In genomic region chr19:22189716-22190115, GRCm38 (mm10) we compare ENCODE assay signal across 14 mouse cellular contexts. TPM values are rescaled to one million over a fixed set of nuclear protein-coding genes. Genes with fewer than 3 reads are reported as not detected.
DNase-seq lines count a peak whose midpoint lies in the region; ATAC-seq and TF ChIP-seq lines count a peak whose summit lies in the region.
"Had no signal": no experiment of that assay in that cellular context is flagged by ENCODE, and none has a peak within 500 bp of the region (broad histone marks: within the 10 kb centered on the region; RNA-seq: fewer than 3 reads in every experiment).

No protein-coding gene starts in this region.

- ATAC-seq in frontal cortex, adult (ENCODE audit: low TSS enrichment), result peak; percentile 97
- ATAC-seq in hindbrain, postnatal 0 days, result no peak
- ATAC-seq in midbrain, embryonic 15.5 days (replicated peaks), result peak; percentile 97
- ATAC-seq in monocyte, adult 5-6 weeks (replicated peaks; ENCODE audit: insufficient number of reproducible peaks, low FRiP score, low TSS enrichment, poor library complexity, severe bottlenecking), result no peak

- no peaks in the 10 kb centered on the region for H3K4me1 ChIP-seq in hindbrain, postnatal 0 days (ENCODE audit: insufficient read depth, low read length)
- peaks cover 11% of the 10 kb centered on the region for H3K4me1 ChIP-seq in midbrain, embryonic 15.5 days
- H3K4me1 ChIP-seq: limb, embryonic 10.5 days had no signal

- no peak overlapping the region for H3K4me2 ChIP-seq in hindbrain, postnatal 0 days (ENCODE audit: low read depth, low read length)
- no peak overlapping the region for H3K4me2 ChIP-seq in midbrain, embryonic 15.5 days

- H3K9me3 ChIP-seq in hindbrain, postnatal 0 days (ENCODE audit: low read length), result no peaks in the 10 kb centered on the region
- H3K9me3 ChIP-seq in midbrain, embryonic 15.5 days, result no peaks in the 10 kb centered on the region
- H3K9me3 ChIP-seq: limb, embryonic 10.5 days had no signal

- H3K27ac ChIP-seq in hindbrain, postnatal 0 days, result no peak overlapping the region
- H3K27ac ChIP-seq in midbrain, embryonic 15.5 days, result peak overlapping the region; percentile 55; the same call in 1 of the 2 replicates
- no peak overlapping the region for H3K27ac ChIP-seq in gastrocnemius, adult 2 months
- H3K27ac ChIP-seq: limb, embryonic 10.5 days had no signal

- no peak for DNase-seq in frontal cortex, postnatal 25 days (ENCODE audit: low spot score in 2 of 2)
- peak; percentile 90 for DNase-seq in brain, embryonic 14.5 days (ENCODE audit: low read depth)
- peak; percentile 67 for DNase-seq in hindbrain, postnatal 0 days (ENCODE audit: low spot score)
- DNase-seq in cerebellum, postnatal 25 days, result no peak
- no peak for DNase-seq in gastrocnemius, adult 2 months
- DNase-seq: gastrocnemius, postnatal 10 days; kidney, adult 8-10 months; thymus, postnatal 14 days had no signal

- no peak overlapping the region for H3K4me3 ChIP-seq in hindbrain, postnatal 0 days (ENCODE audit: low read length)
- no peak overlapping the region for H3K4me3 ChIP-seq in midbrain, embryonic 15.5 days
- H3K4me3 ChIP-seq in gastrocnemius, adult 2 months, result no peak overlapping the region
- H3K4me3 ChIP-seq: limb, embryonic 10.5 days had no signal

- no peak overlapping the region for H3K9ac ChIP-seq in hindbrain, postnatal 0 days (replicated peaks; ENCODE audit: low read length)
- no peak overlapping the region for H3K9ac ChIP-seq in midbrain, embryonic 15.5 days

- intact Hi-C loops in gastrocnemius, adult 2 months (cut with DNase I), result no loop called here

- H3K36me3 ChIP-seq in hindbrain, postnatal 0 days (ENCODE audit: insufficient read depth, low read length), result no peaks in the 10 kb centered on the region
- no peaks in the 10 kb centered on the region for H3K36me3 ChIP-seq in midbrain, embryonic 15.5 days (replicated peaks)
- H3K36me3 ChIP-seq: limb, embryonic 10.5 days had no signal

- no peak for TF ChIP-seq POLR2A in brain, embryonic 14.5 days (IDR thresholded peaks at IDR 0.05; ENCODE audit: borderline replicate concordance, extremely low read depth, insufficient read depth, insufficient read length, poor library complexity, severe bottlenecking)

- no peaks in the 10 kb centered on the region for H3K27me3 ChIP-seq in hindbrain, postnatal 0 days (ENCODE audit: insufficient read depth, low read length)
- H3K27me3 ChIP-seq in midbrain, embryonic 15.5 days (replicated peaks), result no peaks in the 10 kb centered on the region

- TF ChIP-seq CTCF in brain, embryonic 14.5 days (IDR thresholded peaks at IDR 0.05; ENCODE audit: borderline replicate concordance, extremely low read depth, insufficient read depth, insufficient read length), result no peak
- TF ChIP-seq CTCF in hindbrain, postnatal 0 days (IDR thresholded peaks at IDR 0.05; ENCODE audit: low read depth), result no peak
- no peak for TF ChIP-seq CTCF in gastrocnemius, adult 2 months (IDR thresholded peaks at IDR 0.05)

- WGBS in hindbrain, postnatal 0 days, result 34% methylated on average over 1 of the region's 1 CpGs
- WGBS in midbrain, embryonic 15.5 days, result 24% methylated on average over 1 of the region's 1 CpGs

RNA-seq across cellular contexts. Expression of gene Trpm3, which starts 50.9 kb away (rescaled TPM):
- polyA plus RNA-seq in brain, embryonic 14.5 days (2012; rRNA removed), result 13.5 and 27.7 TPM in 2 replicates
- total RNA-seq in hindbrain, postnatal 0 days (2014; rRNA removed), result 49.9 and 63.5 TPM in 2 replicates
- 40.1 and 44.1 TPM in 2 replicates for polyA plus RNA-seq in hindbrain, postnatal 0 days (2015; fragmentation: Nextera tagmentation; extraction: Ambion mirVana)
- 24.3 and 28.5 TPM in 2 replicates for polyA plus RNA-seq in midbrain, embryonic 15.5 days (2015; fragmentation: Nextera tagmentation; extraction: Ambion mirVana)
- not detected in 3 replicates for total RNA-seq in monocyte, adult 5-6 weeks (2017)
- under 1 TPM; 0.73 to 0.77 TPM for total RNA-seq in gastrocnemius, adult 2 months (2021)
- total RNA-seq: MEL; neutrophil, adult 5-6 weeks had no signal

Comparison
In these comparisons a context has a peak if more than half of its experiments do, and no peak if none do; other contexts are left out.
1. ATAC-seq: peak in frontal cortex, adult (single experiment) and midbrain, embryonic 15.5 days (single experiment); none in hindbrain, postnatal 0 days (single experiment) and monocyte, adult 5-6 weeks (single experiment).
2. DNase-seq: peak in brain, embryonic 14.5 days (single experiment) and hindbrain, postnatal 0 days (single experiment); none in frontal cortex, postnatal 25 days (0 of 2), cerebellum, postnatal 25 days (0 of 2) and gastrocnemius, adult 2 months (single experiment).
3. RNA of gene Trpm3, which starts 50.9 kb away (total RNA-seq): 49.9 to 63.5 TPM in hindbrain, postnatal 0 days; 0.73 to 0.77 TPM in gastrocnemius, adult 2 months and not detected in monocyte, adult 5-6 weeks; every median in the first group is over 10 times any median in the second.